ENCODE assay signal across 33 mouse cellular contexts in the genomic region with DNA sequence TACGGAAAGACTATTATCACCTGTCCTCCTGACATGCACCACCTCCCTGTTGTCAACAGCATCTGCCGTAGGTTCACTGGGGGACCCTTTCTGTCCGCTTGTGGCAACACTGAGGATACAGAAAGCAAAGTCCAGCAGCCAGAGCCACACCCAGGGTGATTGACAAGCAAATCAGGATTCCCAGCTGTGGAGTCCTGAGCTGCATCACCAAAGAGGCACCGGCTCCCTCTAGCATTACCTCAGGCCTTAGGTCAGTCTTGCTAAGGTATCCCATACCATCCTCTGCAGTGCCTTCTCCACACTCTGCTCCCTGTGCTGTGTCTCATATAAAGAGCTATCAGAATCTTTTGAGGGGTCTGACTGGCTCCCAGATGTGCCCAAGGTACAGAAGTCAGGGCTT.
"Had no signal": no experiment of that assay in that cellular context is flagged by ENCODE, and none has a peak within 500 bp of the region (broad histone marks: within the 10 kb centered on the region; RNA-seq: fewer than 3 reads in every experiment).

No protein-coding gene starts in this region.

- H3K27me3 ChIP-seq: limb, embryonic 12.5 days; limb, embryonic 13.5 days; limb, embryonic 15.5 days; liver, embryonic 12.5 days; liver, embryonic 13.5 days; liver, embryonic 15.5 days; lung, embryonic 15.5 days; midbrain, embryonic 12.5 days; midbrain, embryonic 13.5 days; midbrain, embryonic 15.5 days; neural tube, embryonic 12.5 days; neural tube, embryonic 13.5 days had no signal

- H3K4me2 ChIP-seq: limb, embryonic 12.5 days; limb, embryonic 13.5 days; limb, embryonic 15.5 days; liver, embryonic 11.5 days; liver, embryonic 12.5 days; liver, embryonic 13.5 days; liver, embryonic 15.5 days; lung, embryonic 14.5 days; lung, embryonic 15.5 days; midbrain, embryonic 11.5 days; midbrain, embryonic 12.5 days; midbrain, embryonic 13.5 days; midbrain, embryonic 15.5 days; neural tube, embryonic 12.5 days; neural tube, embryonic 13.5 days had no signal

- H3K4me3 ChIP-seq: limb, embryonic 10.5 days; limb, embryonic 12.5 days; limb, embryonic 13.5 days; limb, embryonic 15.5 days; liver, embryonic 12.5 days; liver, embryonic 13.5 days; liver, embryonic 15.5 days; lung, embryonic 15.5 days; megakaryocyte, embryonic 14.5 days; midbrain, embryonic 10.5 days; midbrain, embryonic 12.5 days; midbrain, embryonic 13.5 days; midbrain, embryonic 15.5 days; myocyte; neural tube, embryonic 12.5 days; neural tube, embryonic 13.5 days had no signal

- H3K4me1 ChIP-seq: liver, embryonic 12.5 days; liver, embryonic 13.5 days; liver, embryonic 15.5 days; lung, embryonic 15.5 days; midbrain, embryonic 10.5 days; midbrain, embryonic 12.5 days; midbrain, embryonic 13.5 days; midbrain, embryonic 15.5 days; neural tube, embryonic 12.5 days; neural tube, embryonic 13.5 days had no signal

- H3K36me3 ChIP-seq: limb, embryonic 10.5 days; limb, embryonic 12.5 days; limb, embryonic 13.5 days; limb, embryonic 15.5 days; liver, embryonic 12.5 days; liver, embryonic 13.5 days; liver, embryonic 15.5 days; lung, embryonic 15.5 days; midbrain, embryonic 10.5 days; midbrain, embryonic 12.5 days; midbrain, embryonic 13.5 days; midbrain, embryonic 15.5 days; neural tube, embryonic 12.5 days; neural tube, embryonic 13.5 days had no signal

- H3K9ac ChIP-seq: limb, embryonic 12.5 days; limb, embryonic 13.5 days; limb, embryonic 15.5 days; liver, embryonic 12.5 days; liver, embryonic 13.5 days; liver, embryonic 14.5 days; liver, embryonic 15.5 days; liver, postnatal 0 days; lung, embryonic 14.5 days; lung, embryonic 15.5 days; midbrain, embryonic 12.5 days; midbrain, embryonic 13.5 days; midbrain, embryonic 15.5 days; neural tube, embryonic 12.5 days; neural tube, embryonic 13.5 days had no signal

- DNase-seq: left cerebral cortex, postnatal 4 days; liver; liver, embryonic 13.5 days; liver, postnatal 0 days; lung, adult 18-20 months; lung, adult 2 months; lung, embryonic 14.5 days; lung, postnatal 10 days; lung, postnatal 14 days; lung, postnatal 36 days; lung, postnatal 4 days; midbrain, embryonic 14.5 days had no signal

- ATAC-seq: liver, embryonic 12.5 days; liver, postnatal 0 days; lung, postnatal 0 days; midbrain, embryonic 13.5 days; midbrain, embryonic 15.5 days; midbrain, embryonic 16.5 days had no signal

- H3K9me3 ChIP-seq: limb, embryonic 10.5 days; limb, embryonic 12.5 days; limb, embryonic 13.5 days; limb, embryonic 15.5 days; liver, embryonic 12.5 days; liver, embryonic 13.5 days; liver, embryonic 15.5 days; lung, embryonic 15.5 days; midbrain, embryonic 10.5 days; midbrain, embryonic 12.5 days; midbrain, embryonic 13.5 days; midbrain, embryonic 15.5 days; neural tube, embryonic 13.5 days had no signal

- H3K27ac ChIP-seq: limb, embryonic 10.5 days; limb, embryonic 12.5 days; limb, embryonic 13.5 days; limb, embryonic 15.5 days; liver, embryonic 12.5 days; liver, embryonic 13.5 days; liver, embryonic 14.5 days; liver, embryonic 15.5 days; lung, embryonic 15.5 days; macrophage; midbrain, embryonic 10.5 days; midbrain, embryonic 12.5 days; midbrain, embryonic 13.5 days; midbrain, embryonic 15.5 days; neural tube, embryonic 12.5 days; neural tube, embryonic 13.5 days had no signal
